Mouse (Mus musculus): ENCODE results near the gene Wee1.
"Not testable (repeated sequence)": the region's sequence is repeated elsewhere in the genome, so short reads cannot be mapped to it uniquely, and the experiment has no call there.

The Wee1 gene

GRCm38 (mm10) chr7:110121516-110122288, at the start of gene Wee1:
TSS of gene Wee1 (plus strand) at chr7:110122046.
- peak; percentile 99 for DNase-seq (ENCODE audit: extremely low spot score)

- no peak for DNase-seq (ENCODE audit: extremely low spot score)
These were observed 43.7 kb upstream of the Wee1 start for GRCm38 (mm10) chr7:110078168-110078567.

GRCm38 (mm10) chr7:110083386-110084165, 38.3 kb upstream of the Wee1 start:
- peak; percentile 49 for DNase-seq (ENCODE audit: extremely low spot score)

- no peak for DNase-seq (ENCODE audit: extremely low spot score)
These were observed 36.6 kb upstream of the Wee1 start for GRCm38 (mm10) chr7:110085217-110085616.

DNA sequence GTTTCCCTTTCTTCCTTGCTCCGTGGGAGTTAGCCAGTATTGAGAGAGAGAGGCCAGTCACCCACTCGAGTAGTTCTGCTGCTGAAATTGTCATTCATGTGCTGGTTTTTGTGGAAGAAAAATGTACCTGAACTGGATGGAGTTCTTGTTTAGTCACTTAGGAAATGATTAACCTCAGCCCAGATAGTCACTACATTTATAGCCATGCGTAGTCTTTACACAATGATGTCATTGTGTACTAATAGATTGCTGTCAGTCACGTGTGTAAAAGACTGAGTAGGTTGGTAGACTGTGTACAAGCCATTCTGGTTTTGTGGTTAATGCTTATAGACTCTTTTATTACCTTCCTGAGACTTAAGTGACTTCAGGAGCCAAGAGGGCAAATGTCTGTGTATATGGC, 33.9 kb upstream of the Wee1 start:
- no peak for DNase-seq (ENCODE audit: extremely low spot score)

DNA sequence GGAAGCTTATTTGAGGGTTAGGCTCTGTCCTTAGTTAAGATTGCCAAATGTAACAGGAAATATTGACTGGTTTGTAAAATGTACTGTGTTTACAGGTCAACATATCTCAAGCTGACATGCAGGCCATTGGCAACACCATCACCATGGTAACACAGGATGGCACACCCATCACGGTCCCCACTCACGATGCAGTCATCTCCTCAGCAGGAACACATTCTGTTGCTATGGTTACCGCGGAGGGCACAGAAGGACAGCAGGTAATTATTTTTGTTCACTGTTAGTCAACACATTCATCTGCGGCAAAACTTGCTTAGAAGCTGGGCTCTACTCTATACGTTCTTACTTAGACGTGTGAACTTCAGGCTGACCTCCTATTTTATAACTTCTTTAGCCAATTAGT, 30.2 kb upstream of the Wee1 start:
- no peak for DNase-seq (ENCODE audit: extremely low spot score)

DNA sequence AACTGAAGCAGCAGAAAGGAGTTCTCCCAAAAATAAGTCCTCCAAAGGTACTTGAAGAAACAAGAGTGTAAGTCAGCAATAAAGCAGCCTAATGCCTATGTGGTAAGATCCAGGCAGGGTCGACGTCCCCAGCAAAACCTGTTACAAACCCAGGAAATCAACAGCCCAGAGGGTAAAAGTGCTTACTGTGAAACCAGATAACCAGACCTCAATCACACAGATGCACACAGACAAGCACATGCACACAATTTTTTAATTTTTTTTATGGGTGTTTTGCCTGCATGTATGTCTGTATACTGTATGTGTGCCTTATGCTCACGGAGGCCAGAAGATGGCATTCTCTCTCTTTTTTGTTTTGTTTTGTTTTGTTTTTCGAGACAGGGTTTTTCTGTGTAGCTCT, 25.5 kb upstream of the Wee1 start:
- no peak for DNase-seq (ENCODE audit: extremely low spot score)

DNA sequence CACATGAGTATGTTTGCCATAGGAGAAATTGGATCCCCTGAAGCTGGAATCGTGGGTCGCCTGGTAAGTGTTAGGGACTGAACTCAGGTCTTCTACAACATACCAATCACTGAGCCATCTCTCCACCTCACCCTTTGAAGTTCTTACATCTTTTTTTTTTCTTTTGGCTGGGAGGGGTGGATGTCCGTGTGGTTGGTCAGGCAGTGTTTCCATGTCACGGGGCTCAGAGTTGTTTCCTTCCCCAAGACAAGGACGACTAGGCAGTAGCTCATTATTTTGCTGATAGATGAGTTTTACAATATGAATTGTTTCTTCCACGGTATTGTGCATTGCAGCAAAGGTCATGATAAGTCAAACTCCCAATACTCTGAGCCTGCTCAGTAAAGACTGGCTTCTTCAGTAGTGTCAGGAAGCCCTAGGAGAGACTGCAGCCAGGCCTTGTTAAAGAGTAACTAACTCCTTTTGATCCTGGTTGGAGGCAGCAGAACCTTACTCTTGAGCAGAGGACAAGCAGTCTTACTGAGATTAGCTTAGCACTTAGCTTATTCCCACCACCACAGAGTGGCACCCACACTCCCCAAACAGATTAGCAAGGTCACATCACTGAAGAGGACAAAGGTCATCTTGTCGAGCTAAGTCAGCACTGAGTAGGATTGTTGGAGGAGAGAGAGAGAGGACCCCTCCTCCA, 24.6 kb upstream of the Wee1 start:
- DNase-seq (ENCODE audit: extremely low spot score) = no peak

DNA sequence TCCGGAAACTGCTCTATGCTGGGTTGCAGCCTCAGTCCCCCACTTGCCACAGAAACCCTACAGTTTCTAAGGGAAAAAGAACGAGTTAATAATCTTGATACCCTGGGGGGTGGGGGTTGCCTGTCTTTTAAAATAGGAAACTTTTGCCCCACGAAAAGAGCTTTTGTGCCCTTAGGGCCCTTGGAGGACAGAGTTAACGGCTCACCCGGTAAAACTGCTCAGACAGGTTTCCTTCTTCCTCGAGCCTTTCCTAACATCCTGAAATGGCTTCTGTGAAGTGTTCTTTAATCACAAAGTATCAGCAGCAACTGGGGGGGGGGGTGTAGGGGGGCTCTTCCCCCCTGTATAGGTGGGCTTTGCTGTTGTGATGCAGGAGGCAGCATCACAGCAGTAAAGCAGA, 21.0 kb upstream of the Wee1 start:
- no peak for DNase-seq (ENCODE audit: extremely low spot score)

GRCm38 (mm10) chr7:110101266-110101665, 20.6 kb upstream of the Wee1 start:
- no peak for DNase-seq (ENCODE audit: extremely low spot score)

GRCm38 (mm10) chr7:110105041-110105440, 16.8 kb upstream of the Wee1 start:
- DNase-seq (ENCODE audit: extremely low spot score) = no peak

DNA sequence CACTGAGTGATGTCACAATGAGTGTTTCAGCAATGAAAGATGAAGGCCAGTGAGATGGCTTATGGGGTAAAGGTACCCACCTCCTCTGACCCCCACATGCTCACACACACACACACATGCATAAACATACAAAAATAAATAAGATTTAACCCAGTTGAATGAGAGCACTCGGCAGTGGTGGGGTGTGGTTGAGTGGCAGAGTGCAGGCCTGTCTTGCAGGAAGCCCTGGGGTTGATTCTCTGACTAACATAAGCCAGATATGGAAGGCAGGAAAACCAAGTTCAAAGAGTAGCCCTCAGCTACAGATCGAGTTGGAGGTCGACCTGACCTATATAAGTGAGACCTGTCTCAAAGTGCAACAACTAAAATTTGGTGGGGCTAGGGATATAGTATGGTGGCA, 15.2 kb upstream of the Wee1 start:
- no peak for DNase-seq (ENCODE audit: extremely low spot score)

- DNase-seq (ENCODE audit: extremely low spot score) = not testable (repeated sequence)
These were observed 13.3 kb upstream of the Wee1 start for GRCm38 (mm10) chr7:110108524-110108923.

DNA sequence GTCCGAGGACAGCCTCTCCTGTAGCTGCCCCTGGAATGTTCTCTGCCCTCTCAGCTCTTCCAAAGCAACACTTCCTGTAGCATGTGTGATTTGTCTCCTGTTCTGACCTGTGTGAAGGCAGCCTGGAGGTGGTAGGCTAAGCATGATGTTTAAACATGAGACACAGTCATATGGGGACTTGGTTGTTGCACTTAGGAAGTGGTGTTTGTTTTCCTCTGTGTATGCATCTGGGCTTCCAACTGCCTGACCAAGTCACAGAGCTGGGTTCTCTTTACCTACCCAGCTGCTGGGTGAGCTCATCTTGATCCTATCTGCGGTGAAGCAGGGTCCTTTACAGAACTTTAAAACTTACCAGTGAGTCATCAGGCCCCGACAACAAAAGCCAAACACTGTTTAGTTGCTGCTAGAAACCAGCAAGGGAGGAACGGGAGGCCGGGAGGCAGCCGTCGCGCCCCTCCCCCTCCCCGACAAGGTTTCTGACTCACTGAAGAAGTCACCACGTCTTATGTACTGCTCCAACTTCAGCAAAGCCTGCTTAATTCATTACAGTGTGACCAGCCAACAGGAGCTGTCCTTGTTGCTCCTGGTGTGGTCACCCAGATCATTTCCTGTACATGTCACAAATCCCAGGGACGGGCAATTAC, 12.8 kb upstream of the Wee1 start:
- DNase-seq (ENCODE audit: extremely low spot score) = peak; percentile 56

GRCm38 (mm10) chr7:110110061-110110656, 11.7 kb upstream of the Wee1 start:
- DNase-seq (ENCODE audit: extremely low spot score) = no peak

GRCm38 (mm10) chr7:110114699-110115098, 7.1 kb upstream of the Wee1 start:
- DNase-seq (ENCODE audit: extremely low spot score) = no peak

DNA sequence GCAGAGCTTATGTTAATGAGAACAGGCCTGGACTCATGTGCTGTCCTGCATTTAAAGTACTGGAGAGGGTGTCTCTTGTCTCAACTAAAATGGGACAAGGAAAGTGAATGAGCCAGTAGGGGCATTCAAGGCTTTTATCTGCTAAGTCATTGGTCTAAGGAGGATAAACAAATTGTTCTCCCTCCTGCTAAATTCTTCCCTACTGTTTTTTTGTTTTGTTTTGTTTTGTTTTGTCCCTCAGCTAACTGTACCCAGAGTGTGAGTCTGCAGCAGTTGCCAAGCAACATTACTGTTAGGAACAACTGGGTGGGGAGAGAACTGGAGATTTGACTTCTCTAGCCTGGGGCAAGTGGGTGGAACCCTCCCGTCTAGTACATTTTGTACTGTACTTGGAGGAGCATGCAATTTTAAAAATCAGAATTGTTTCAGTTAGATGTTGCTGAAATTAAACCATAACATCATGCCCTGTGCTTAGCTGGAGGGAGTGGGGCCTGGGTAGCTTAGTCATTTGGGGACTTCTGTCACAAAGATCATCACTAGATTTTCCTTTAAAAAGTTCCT, 5.0 kb upstream of the Wee1 start:
- DNase-seq (ENCODE audit: extremely low spot score) = no peak

GRCm38 (mm10) chr7:110118448-110118847, 3.4 kb upstream of the Wee1 start:
- DNase-seq (ENCODE audit: extremely low spot score) = no peak

DNA sequence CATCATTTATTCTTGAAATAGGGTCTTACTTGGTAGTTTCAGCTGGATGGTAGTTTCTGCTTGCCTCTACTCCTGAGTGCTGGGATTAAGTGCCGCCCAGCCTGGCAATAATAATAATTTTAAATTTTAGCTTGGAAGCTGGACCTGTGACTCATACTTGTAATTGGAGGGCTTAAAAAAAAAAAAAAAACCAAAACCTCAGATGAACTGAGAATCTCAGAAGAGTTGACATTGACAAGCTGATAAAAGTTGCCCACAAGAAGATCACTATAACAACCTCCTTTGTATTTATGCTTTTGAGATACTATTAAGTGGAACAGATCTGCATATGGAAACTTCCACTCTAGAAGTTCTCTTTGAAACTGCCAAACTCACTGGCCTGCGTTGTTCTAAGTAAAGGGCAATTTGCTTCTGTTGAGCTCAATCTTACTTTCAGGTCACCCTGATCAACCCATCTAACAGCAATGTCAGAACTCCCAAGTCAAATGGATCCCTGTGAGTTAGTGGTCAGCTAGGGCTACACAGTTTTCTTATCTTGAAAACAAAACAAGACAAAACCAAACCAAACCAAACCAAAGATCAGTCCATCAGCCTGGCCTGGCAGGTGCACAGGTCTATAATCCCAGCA, 1.6 kb upstream of the Wee1 start:
- DNase-seq (ENCODE audit: extremely low spot score) = no peak

- DNase-seq (ENCODE audit: extremely low spot score) = no peak
These were observed 707 bp upstream of the Wee1 start for GRCm38 (mm10) chr7:110121162-110121515.

DNA sequence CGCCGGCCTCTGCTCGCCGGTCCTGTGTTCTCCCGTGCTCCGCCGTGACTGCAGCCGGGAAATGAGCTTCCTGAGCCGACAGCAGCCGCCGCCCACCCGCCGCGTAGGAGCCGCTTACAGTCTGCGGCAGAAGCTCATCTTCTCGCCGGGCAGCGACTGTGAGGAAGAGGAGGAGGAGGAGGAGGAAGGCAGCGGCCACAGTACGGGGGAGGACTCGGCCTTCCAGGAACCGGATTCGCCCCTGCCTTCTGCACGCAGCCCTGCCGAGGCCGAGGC, 381 bp downstream of the Wee1 start:
- DNase-seq (ENCODE audit: extremely low spot score) = no peak

All from embryo, embryonic 9.5 days (tissue).